Mouse (Mus musculus) lung, postnatal 0 days (tissue): ENCODE results near the gene Cadm2.

Experiments used
- CTCF ChIP-seq: IDR thresholded peaks from 2 replicates; pipeline ENCODE4 v1.5.1; 2016; ENCODE audit warnings: antibody characterized with exemption, mild to moderate bottlenecking
- EP300 ChIP-seq: IDR thresholded peaks from 2 replicates; pipeline ENCODE4 v1.6.1; 2016; ENCODE audit warnings: antibody characterized with exemption, mild to moderate bottlenecking, control low read depth

DNA sequence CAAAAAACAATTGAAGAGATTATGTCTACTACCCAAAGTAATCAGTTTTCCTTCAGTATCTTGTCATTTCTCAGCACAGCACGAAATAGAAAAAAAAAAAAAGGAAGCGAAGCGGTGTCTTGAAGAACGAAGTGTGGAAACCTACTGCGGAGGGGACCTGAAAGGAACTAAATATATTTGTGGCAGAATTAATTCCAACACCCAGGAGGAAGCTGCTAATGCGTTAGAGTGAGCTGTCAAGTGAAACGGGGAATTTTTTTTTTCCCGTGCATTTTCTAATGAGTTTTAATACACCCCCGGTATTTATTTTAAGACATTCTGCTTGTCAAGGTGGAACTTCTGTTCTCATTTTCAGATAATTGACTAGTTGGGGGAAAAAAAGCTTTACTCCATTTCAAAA is 111.6 kb downstream of the Cadm2 start:
- TF ChIP-seq EP300 (no peak), CTCF (no peak)
